Mouse (Mus musculus) erythroblast, embryonic 14.5 days (primary cell): ENCODE data around the gene Rab25.

Experiments used
- GATA1 ChIP-seq: IDR thresholded peaks from 2 replicates; pipeline ENCODE4 v1.6.1; 2012; ENCODE audit warnings: low read length, inconsistent platforms, mixed read lengths
- TAL1 ChIP-seq: IDR thresholded peaks from 3 replicates; pipeline ENCODE4 v1.6.1; 2012; ENCODE audit warnings: low read length, inconsistent platforms, mixed read lengths

DNA sequence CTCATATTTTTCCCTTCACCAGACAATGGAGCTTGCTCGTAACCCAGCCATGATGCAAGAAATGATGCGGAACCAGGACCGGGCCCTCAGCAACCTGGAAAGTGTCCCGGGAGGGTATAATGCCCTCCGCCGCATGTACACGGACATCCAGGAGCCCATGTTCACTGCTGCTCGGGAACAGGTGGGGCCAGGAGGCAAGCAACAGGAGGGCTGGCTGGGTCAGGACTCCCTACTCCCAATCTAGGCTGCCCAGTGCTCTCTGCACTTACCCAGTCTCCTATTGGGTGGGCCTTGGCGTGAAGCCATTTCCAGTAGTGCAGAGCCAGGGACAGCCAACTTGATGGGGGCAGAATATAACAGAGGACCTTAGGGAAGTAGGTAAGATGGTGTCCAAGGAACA is 11.5 kb upstream of the Rab25 start:
- TF ChIP-seq GATA1 (no peak), TAL1 (no peak)
